Mouse (Mus musculus) urinary bladder, postnatal 14 days (tissue): ENCODE measurements around the gene Hcls1.

Experiments
- DNase-seq: peaks from one replicate; pipeline ENCODE4 v3.0.0; 2021; ENCODE audit warnings: low spot score

The Hcls1 gene

GRCm38 (mm10) chr16:36930231-36931136 is 4.3 kb upstream of the Hcls1 start:
- no peak for DNase-seq

GRCm38 (mm10) chr16:36931381-36931780 is 3.4 kb upstream of the Hcls1 start:
- no peak for DNase-seq

- DNase-seq = no peak
Observed at GRCm38 (mm10) chr16:36931976-36932375, 2.8 kb upstream of the Hcls1 start.

- no peak for DNase-seq
Observed at GRCm38 (mm10) chr16:36932546-36932945, 2.2 kb upstream of the Hcls1 start.

GRCm38 (mm10) chr16:36934131-36934840 is 497 bp upstream of the Hcls1 start:
- peak; percentile 37 for DNase-seq

GRCm38 (mm10) chr16:36935814-36936213 is 1.0 kb downstream of the Hcls1 start:
- no peak for DNase-seq

GRCm38 (mm10) chr16:36941137-36941727 is 6.4 kb downstream of the Hcls1 start:
- no peak for DNase-seq

GRCm38 (mm10) chr16:36941895-36942294 is 7.1 kb downstream of the Hcls1 start:
- no peak for DNase-seq

GRCm38 (mm10) chr16:36943591-36943990 is 8.8 kb downstream of the Hcls1 start:
- DNase-seq = no peak

GRCm38 (mm10) chr16:36944895-36945424 is 10.2 kb downstream of the Hcls1 start:
- no peak for DNase-seq

GRCm38 (mm10) chr16:36946459-36947159 is 11.8 kb downstream of the Hcls1 start:
- DNase-seq = no peak

- DNase-seq = no peak
Observed at GRCm38 (mm10) chr16:36947646-36948197, 12.9 kb downstream of the Hcls1 start.

- DNase-seq = no peak
Observed at GRCm38 (mm10) chr16:36949614-36950336, 15.0 kb downstream of the Hcls1 start.

GRCm38 (mm10) chr16:36951029-36951428 is 16.2 kb downstream of the Hcls1 start:
- no peak for DNase-seq

- no peak for DNase-seq
Observed at GRCm38 (mm10) chr16:36955106-36955505, 20.3 kb downstream of the Hcls1 start.

- no peak for DNase-seq
Observed at GRCm38 (mm10) chr16:36963415-36963814, 28.6 kb downstream of the Hcls1 start.

GRCm38 (mm10) chr16:36979127-36979526 is 44.3 kb downstream of the Hcls1 start:
- DNase-seq = no peak

GRCm38 (mm10) chr16:36983796-36984195 is 49.0 kb downstream of the Hcls1 start:
- no peak for DNase-seq

- DNase-seq = no peak
Observed at GRCm38 (mm10) chr16:36985636-36986042, 50.9 kb downstream of the Hcls1 start.

GRCm38 (mm10) chr16:36987399-36987798 is 52.6 kb downstream of the Hcls1 start:
- no peak for DNase-seq

GRCm38 (mm10) chr16:36988066-36988465 is 53.3 kb downstream of the Hcls1 start:
- no peak for DNase-seq
